Mouse (Mus musculus) testis, postnatal 10 days (tissue): ENCODE results near the gene Trim65.
A peak's percentile ranks its signal among the peaks of the same experiment; 100 is the strongest.

Experiments
- DNase-seq: peaks from one replicate; pipeline ENCODE4 v3.0.0; 2021; ENCODE audit warnings: low spot score

The Trim65 gene

DNA sequence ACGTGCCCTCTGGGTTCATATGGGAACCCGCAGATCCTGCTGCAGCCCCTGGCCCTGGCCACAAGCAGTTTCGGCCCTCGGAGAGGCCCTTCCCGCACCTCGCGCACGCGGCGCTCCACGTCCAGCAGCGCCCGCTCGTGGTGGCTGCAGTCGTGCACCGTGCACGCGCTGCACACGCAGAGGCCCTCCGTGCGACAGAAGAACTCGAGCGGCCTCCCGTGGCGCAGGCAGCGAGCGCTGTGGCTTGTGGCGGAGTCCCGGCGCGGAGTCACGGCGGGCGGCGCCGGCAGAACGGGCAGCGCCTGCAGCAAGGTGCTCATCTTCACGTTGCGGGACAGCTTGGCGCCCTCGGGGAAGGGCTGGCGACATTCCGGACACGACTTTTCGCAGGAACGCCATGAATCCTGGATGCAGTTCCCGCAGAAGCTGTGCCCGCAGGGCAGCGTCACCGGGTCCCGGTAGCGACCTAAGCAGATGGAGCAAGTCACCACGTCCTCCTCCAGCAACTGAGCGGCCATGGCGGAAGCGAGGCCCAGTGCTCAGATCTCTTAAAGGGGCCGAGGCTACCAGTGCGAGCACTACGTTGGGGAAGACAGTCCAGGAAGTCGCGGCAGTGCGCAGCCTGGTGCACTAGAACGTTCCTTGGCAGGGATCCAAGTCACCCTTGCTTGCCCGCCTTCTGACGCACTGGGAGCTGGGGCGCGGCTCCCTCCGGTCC is at the start of gene Trim65:
Trim65 (minus strand) TSS at position 641 of the 718 bp plus-strand sequence.
- DNase-seq = peak; percentile 94

DNA sequence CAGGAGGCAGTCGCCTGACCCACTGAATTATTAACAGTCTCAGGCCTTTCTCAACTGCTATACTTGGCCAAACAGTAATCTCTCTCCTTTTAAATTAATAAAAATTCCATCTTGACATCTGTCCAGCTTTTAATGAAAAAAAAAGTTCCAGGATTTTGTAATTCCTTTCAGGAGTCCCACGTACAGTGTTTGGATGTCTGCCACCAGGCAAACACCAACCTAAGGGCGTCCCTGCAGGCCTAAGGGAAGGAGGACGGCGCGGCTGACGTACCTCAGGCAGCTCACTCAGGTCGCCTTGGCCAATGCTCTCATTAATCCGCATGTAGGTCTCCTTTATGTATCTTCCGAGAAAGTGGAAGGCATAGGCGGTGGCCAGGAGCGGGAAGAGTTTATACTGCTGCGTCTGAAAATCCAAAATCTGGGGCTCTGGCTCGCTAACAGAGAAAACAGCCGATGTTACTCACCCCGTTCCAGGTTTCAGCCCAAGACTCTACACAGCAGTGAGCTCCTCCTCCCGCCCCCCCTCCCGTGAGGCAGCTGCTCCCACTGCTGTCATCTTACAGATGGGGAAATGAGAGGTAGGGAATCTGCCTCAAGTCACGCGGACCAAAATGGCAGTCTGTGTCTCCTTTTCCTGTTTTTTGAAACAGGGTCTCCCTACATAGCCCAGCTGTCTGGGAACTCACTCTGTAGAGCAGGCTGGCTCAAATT is 47.6 kb upstream of the Trim65 start:
- no peak for DNase-seq

DNA sequence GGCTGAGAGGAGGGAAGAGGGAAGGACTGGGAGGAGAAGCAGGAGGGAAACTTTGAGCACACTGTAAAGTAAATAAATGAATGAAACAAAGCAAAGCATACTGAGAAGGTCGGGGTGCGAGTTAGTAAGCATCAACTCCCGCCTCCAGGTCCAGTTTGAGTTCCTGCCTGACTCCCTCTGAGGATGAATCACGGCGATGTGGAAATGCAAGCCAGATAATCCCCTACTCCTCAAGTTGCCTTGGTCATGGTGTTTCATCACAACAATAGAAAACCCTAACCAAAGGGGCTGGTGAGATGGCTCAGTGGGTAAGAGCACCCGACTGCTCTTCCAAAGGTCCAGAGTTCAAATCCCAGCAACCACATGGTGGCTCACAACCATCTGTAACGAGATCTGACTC is 45.1 kb upstream of the Trim65 start:
- DNase-seq = no peak

DNA sequence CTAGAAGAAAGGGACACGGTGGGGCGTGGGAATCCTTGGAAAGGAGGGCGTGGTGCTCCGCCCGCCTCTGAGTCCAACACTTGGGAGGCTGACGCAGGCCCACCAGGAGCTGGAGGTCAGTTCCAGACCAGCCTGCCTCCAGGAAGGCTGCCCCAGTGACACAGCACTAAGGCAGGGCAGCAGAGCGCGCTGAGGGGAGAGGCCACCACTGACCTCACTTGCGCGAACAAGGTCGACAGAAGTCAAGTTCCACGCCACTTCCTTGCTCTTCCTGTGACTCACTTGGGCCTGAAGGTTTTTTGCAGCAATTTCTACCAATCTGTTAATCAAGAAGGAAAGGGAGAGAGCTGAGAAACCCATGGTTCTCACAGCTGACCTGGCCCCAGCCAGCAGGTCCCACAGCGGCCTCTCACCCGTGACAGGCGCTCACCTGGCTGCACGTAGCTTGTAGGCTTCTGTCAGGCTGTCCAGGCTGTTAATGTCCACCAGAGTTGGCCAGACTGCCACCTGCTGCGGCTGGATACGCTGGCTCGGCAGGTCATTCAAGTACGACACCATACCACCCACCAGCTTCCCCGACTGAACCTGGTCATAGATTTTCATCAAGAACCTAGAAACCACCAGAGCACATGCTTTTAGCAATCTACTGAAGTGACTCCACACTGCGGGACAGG is 44.0 kb upstream of the Trim65 start:
- DNase-seq = no peak

DNA sequence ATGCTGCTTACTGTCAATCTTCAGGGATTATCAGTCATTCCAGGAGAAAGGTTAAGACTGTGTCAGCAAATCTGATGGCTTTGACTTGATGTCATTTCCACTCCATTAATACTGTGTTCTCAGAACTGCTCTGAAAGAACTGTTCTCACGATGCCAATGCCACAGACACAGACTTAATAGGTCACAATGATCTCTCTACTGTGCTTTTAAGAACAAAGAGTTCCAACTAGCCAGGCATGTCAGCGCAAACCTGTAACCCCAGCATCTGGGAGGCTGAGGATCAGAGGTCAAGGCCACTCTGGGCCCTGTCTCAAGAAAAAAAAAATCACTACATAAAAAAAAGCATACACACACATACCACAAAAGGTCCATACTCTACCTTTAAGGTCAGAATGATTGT is 41.0 kb upstream of the Trim65 start:
- DNase-seq = no peak

DNA sequence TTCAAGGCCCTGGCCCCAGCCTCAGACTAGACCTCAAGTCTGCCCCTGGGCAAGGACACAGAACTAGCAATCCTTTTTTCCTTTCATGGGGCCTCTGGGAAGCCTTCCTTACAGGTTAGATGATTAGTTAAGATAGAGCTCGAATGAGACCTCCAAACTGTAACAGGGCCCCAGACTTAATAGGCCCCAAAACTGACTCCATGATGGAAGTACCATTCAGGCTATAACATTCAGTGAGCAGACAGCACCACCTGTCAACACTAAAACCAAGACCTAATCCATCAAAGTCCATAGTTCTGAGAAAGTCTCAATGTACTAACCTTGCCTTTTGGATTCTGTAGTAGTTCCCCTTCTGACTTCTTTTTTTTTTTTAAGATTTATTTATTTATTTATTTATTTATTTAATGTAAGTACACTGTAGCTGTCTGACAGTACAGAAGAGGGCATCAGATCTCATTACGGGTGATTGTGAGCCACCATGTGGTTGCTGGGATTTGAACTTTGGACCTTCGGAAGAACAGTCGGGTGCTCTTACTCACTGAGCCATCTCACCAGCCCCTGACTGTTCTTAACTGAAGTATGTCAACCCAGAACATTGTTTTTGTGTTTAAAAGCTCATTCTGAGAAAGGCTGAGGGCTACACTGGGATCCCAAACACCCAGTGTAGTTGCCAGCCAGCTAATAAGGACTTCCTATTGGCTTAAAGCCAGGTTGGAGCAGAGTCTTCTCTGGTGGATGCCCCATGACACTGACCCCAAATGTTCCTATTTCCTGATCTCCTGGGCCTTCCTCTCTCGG is 39.3 kb upstream of the Trim65 start:
- DNase-seq = no peak

DNA sequence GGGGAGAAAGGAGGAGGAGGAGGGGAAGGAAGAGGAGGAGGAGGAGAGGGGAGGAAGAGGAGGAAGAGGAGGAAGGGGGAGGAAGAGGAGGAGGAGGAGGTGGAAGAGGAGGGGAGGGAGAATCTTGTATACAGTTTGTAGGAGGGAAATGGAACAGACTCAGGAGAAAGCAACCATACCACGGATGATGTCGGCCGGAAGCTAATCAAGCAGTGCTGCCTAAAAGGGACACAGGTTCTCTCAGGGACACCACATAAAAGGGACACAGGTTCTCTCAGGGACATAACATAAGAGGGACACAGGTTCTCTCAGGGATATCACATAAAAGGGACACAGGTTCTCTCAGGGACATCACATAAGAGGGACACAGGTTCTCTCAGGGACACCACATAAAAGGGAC is 38.3 kb upstream of the Trim65 start:
- DNase-seq = no peak

DNA sequence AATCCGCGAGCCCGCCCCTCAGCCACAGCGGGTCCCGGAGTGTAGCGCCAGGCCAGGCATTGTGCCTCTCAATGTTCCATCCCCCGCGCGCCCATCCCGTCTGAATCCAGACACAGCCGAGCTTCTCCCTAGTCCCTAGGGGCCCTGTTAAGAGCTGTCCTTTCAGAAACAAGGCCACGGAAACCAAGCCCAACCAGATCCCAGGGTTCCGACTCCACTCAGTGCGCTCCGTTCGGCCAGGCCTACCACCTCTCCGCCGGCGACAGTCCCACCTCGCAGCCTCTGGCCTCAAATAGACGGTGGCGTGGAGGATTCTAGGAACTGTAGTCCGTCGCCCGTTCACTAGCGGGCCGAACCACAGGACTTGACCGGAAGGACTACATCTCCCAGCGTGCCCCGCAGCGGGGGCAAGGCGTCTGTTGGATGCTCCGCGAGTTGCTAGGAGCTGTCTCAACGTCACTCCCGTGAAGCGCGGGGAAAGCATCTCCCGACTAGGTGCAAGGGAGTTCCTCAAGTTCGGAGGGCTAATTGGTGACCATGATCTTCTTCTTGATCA is 37.0 kb upstream of the Trim65 start, which contains the start of gene Fbf1:
Fbf1 (minus strand) TSS at position 283 of the 556 bp plus-strand sequence.
- peak; percentile 93 for DNase-seq

DNA sequence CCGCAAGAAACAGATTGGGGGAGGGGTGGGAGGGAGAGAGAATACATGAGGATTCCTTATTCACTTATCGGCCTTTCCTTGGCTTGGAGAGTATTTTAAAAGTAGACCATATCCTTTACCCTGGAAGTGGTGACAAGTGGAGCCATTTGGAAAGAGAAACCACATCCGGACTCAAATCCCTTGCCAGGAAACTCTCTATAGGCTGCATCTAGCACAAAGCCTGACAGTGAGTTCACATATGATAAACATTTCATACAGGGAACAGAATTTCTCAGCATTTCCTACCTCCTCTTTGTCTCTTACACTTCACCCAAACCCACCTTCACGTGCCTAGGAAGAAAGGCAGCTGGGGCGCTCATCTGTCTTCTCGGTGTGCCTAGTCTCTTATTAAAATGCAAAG is 36.3 kb upstream of the Trim65 start:
- DNase-seq = no peak

DNA sequence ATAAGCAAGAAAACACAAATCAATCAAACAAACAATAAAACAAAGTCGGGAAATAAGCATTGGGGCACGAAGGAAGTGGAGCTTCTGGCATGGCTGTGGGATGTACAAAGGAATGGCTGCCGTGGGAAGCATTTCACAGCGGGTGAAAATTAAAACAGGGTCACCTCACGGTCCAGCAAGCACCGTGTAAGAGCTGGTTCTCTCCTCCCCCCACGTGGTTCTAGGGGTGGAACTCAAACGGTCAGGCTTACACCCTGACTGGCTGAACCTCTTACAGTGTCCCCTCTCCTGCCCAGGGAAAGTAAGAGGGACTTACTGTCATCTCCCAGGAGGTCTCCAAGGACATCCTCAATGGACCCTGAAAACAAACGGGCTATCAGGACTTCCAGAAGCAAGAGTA is 32.1 kb upstream of the Trim65 start:
- DNase-seq = no peak

DNA sequence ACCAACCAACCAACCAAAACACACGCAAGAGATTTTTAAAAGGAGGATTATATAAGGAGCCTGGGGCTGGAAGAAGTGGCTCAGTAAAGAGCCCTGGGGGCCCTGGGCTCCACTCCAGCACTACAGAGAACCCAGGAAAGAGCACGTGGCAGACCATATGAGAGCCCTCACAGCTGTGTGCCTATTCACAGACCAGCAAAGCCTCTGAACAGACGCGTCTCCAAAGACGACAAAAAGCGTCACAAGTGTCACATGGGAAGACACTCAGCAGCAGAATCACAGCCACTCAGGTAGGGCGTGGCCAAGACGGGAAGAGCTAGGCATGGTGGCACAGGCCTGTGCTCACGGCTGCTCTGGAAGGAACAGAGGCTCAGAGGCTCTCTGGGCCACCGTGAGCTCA is 31.2 kb upstream of the Trim65 start:
- no peak for DNase-seq

DNA sequence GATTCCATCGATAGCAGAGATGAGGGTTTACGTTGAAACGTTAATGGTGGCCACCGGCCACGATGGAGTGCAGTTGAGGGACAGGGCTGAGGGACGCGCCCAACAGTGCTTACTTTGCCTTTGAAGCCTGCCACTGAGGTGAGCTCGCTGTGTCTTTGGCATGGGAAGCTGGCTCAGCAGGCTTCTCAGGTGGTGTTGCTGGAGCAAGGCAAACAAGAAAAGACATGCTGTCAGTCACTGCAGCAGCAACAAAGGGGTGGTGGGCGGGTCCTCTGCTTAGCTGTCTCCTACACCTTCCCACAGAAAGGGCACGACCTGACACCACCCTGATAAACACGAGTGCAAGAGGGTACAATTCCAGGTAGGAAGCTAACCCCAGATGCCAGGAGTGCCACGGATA is 30.4 kb upstream of the Trim65 start:
- no peak for DNase-seq

DNA sequence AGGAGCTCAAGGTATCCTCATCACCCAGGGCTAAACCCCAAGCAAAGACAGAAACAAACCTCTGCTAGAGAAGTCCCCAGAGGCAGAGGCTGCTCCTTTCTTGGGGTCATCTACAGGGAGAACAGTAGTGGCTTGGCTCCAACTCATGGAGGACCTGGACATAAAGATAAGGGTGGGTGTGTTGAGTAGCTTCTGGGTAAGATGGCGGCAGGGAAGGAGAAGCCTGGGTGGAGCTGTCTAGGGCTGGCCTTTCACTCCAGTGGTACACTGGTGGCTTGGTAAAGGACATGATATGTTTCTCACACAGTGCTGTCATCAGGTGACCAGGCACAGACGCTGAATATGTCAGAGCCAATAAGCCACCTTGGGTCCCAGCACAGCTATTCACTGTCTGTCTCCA is 20.0 kb upstream of the Trim65 start:
- DNase-seq = no peak

DNA sequence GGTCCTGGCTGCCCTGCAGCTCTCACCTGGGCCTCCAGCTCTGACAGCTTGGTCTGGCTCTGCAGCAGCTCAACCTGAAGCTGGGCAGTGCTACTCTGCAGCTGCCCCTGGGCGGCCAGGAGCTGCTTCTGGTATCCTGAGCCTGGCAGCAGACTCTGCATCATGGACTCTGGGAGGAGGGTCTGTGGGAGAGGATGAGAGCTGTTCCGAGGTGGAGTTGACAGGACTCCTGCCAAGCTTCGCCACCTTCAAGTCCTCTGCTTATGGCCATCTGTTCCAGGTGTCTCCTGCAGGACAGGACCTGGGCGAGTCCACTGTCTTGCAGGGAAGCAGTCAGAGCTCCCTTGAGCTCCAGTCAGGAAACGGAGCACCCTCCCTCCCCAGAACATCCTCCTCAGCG is 18.4 kb upstream of the Trim65 start:
- no peak for DNase-seq

DNA sequence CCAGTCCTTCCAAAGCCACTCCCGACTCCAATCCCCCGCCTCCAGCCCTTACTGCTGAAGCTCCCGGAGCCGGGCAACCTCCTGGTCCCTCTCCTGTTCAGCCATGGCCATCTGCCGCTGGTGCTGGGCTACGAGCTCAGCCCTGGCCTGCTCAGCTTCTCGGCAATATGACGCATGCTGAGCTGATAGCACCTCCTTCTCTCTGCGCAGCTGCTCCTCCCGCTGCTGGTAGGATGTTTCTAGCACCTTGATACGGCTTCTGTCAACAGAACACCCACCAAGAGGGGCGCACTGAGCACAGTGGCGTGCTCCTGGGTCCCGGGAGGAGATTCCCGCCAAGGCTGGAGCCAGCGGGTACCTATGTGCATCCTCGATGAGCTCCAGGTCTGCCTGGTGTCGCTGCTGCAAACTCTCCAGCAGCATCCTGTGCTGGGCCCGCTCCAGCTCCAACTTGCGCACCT is 17.9 kb upstream of the Trim65 start:
- DNase-seq = no peak

DNA sequence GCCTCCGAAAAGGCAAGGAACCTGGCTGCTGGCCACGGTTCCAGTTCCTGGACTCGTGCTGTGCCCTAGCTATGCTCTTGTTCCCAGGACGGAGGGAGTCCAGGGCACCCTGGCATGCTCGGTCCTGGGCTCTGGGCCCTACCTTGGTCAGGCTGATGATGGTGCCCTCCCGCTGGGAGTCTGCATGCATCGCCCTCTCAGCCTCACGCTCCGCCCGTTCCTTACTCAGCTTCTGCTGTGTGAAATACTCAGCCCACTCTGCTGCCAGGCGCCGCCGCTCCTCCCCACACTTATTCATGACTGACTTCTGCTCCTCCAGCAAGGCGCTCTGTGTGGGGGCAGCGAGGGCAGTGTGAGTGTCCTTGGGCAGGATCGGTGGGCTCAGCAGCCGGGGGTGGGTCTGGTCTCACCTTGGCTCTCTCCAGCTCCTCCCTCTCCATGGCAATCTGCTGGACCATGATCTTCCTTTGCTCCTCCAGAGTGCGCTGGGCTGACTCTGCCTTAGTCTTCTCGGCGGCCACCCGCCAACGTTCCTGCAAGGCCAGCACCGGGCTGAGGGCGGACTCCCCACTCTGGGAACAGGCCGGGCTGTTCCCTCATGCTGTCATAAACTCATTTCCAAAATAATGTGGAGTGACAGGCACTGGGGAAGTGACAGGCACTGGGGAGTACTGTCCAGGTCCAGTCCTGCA is 15.5 kb upstream of the Trim65 start:
- no peak for DNase-seq

DNA sequence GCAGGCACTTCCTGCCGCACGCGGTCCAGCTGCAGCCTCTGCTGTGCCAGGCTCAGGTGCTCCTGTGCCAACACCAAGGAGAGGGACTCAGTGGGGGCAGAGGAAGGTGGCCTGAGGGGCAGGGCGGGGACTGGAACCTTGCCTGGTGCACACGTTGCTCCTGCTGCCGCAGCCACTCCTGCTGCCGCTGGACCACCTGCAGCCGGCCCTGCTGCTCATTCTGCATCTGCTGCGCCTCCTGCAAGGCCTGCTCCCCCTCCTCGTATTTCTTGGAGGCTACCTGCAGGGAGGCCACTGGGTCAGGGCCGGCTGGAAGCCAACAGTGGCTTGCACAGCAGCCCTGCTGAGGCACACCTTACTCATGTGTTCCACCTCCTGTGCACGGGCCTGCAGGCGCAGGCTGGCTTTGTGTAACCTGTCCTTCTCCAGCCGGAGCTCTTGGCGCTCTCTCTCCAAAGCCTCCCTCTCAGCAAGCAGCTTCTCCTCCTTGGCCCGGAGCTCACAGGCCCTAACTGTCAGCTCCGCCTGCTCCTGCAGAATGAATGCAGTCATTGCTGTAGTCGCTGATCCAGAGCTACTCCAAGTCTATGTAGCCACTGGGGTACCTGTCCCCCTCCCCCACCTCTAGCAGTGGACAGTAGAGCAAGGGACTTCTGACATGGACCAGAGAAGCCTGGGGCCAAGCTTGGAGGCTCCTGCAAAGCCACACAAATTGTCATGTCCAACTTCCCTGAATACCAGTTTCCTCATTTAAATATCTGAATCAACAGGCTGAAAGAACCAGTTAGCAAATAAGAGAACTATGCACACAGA is 14.8 kb upstream of the Trim65 start:
- DNase-seq = no peak

DNA sequence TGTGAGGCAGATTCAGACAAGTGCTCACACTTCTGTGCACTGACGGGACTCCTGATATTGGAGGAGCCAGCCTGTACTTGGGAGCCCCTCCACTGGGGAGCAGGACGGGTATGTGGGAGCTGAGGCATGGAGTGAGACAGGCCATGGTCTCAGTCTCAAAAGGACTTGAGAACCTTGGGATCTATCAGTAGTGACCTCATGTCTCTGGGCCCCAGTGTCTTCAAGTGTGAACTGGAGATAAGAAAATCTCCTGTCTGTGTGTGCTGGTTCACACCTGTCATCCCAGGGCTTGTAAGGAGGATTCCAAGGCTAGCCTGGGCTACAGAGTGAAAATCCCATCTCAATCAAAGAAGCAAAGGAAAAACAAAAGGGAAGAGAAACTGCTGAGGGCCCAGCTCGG is 12.5 kb upstream of the Trim65 start:
- no peak for DNase-seq

DNA sequence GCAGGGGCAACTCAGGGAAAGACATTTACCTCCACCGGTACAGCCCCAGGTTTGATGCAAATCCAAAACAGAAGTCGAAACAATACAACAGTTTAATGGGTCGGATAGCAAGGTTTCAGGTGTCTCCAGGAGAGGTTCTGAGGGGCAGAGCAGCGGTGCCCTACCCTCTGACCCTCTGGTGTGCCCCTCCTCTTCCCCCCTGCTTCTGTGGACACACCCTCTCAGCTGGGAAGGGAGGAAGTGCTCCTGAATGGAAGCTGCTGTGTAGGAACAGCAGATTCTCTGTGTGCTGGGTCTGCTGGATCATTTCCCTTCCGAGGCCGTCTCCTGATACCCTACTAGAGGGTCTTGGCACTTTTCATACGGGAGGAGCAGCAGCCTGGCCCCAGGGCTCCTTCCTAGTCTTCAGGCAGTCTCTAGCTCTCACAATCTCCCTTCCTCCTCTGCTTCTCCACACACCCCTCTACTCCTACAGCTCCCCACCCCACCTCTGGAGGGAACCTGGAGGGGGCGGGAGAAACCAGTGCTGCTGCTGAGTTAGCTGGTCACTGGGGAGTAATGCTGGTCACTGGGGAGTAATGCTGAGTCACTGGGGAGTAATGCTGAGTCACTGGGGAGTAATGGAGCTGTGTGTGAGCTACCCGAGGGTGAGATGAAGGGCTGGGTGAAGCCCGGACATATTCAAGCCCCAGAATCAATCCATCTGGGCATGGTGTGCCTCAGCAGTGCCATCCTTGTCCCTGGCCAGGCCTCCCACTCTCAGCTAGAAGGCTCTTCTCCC is 11.5 kb upstream of the Trim65 start:
- no peak for DNase-seq
